Mouse (Mus musculus): Measurements from ENCODE around the gene Gm10097. TPM values are rescaled to one million over a fixed set of nuclear protein-coding genes. Genes with fewer than 3 reads are reported as not detected.

The Gm10097 gene
- polyA plus RNA-seq (2015; fragmentation: Nextera tagmentation; extraction: Ambion mirVana): 0.14 and 0.18 TPM in 2 replicates

DNA sequence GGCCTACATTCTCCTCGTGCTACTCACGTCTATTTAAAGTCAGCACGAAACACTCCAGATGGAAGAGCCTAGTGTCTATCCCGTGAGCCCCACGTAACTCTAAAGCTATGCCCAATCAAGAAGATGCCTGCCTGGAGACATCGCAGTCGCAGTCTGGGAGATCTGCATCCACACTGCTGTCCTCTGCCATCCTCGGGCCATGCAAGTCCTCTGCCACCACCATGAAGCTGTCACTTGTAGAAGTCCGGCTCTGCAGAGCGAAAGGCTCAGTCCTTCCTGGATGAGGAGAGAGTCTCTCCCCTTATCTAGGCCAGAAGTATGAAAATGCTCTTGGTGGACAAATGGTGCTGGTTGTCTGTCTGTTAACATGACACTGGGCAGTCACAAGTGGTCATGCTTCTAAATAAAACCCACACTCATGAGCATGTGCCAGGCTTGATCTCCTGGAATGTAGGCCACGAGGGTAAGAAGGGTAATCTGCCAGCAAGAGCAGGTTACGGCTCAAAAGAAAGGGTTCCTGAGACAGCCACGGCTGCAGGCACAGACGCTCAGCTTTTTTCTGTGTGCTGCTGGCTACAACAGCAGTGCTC lies at the start of gene Gm10097:
Gene Gm10097, plus strand, starts transcription at position 517 of the 590 bp plus-strand sequence.
- Histone ChIP-seq H3K27ac (ENCODE audit: low read depth, low read length) (no peak within 1 kb of the TSS), H3K4me3 (ENCODE audit: low read depth, low read length) (no peak within 1 kb of the TSS), H3K4me1 (replicated peaks; ENCODE audit: control insufficient read depth, insufficient read depth, low read length) (no peaks in the 10 kb centered on the region), H3K36me3 (ENCODE audit: control insufficient read depth, insufficient read depth) (peaks cover 9% of the 10 kb centered on the region; the same call in 1 of the 2 replicates), H3K27me3 (replicated peaks; ENCODE audit: control insufficient read depth, insufficient read depth, low read length) (no peaks in the 10 kb centered on the region), H3K4me2 (replicated peaks; ENCODE audit: low read depth) (no peak within 1 kb of the TSS), H3K9me3 (ENCODE audit: control insufficient read depth) (no peaks in the 10 kb centered on the region), H3K9ac (ENCODE audit: low read depth, low read length) (no peak within 1 kb of the TSS)
- 84% methylated on average over 14 of the region's 14 CpGs for WGBS
- no peak for TF ChIP-seq CTCF (IDR thresholded peaks at IDR 0.05; ENCODE audit: low read depth)
- ATAC-seq: no peak

DNA sequence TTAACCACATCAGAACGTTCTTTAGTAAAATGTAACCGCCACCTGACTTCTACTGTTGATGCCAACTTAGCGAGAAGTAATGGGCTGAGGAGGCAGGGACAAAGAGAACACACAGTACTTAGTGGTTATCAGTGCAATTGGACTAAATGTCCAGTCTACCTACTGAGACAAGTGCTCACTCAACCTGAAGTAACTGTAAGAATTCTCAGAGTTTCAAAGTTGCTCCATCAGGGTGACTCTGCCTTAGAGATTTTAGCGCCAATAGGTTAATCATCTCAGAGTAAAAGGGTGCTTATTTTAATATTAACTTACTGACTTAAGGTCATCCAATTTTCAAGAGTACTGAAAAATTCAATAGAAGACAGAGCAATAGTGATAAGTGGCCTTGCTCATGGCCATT lies 43.1 kb upstream of the Gm10097 start:
- H3K9ac ChIP-seq (ENCODE audit: low read depth, low read length): no peak overlapping the region
- H3K36me3 ChIP-seq (ENCODE audit: control insufficient read depth, insufficient read depth): 0 out of 2 replicates have a peak, but pooled peaks cover 3% of the 10 kb centered on the region
- no peak overlapping the region for H3K4me3 ChIP-seq (ENCODE audit: low read depth, low read length)
- ATAC-seq: no peak
- H3K4me2 ChIP-seq (replicated peaks; ENCODE audit: low read depth): no peak overlapping the region
- H3K27ac ChIP-seq (ENCODE audit: low read depth, low read length): no peak overlapping the region
- H3K4me1 ChIP-seq (replicated peaks; ENCODE audit: control insufficient read depth, insufficient read depth, low read length): no peaks in the 10 kb centered on the region
- no peak for TF ChIP-seq CTCF (IDR thresholded peaks at IDR 0.05; ENCODE audit: low read depth)
- H3K27me3 ChIP-seq (replicated peaks; ENCODE audit: control insufficient read depth, insufficient read depth, low read length): no peaks in the 10 kb centered on the region
- WGBS: 95% methylated on average over 4 of the region's 4 CpGs
- no peaks in the 10 kb centered on the region for H3K9me3 ChIP-seq (ENCODE audit: control insufficient read depth)

DNA sequence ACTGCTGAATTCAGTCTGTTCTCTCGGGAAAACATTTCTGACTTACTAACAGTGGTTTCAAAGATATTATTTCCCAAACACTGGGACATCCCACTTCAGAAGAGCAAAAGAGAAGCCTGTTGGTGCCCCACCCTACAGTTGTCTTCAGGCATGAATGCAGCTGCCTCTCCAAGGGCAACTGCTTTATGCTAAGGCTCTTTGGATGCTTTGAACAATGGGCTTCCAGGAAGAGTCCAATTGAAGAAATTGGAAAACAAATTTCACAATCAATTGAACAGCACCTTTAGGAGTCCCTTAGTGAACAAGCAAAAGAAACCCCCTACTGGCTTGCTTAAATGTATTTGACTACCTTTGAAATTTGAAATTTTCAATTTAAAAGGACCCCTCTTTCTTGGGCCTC lies 41.8 kb upstream of the Gm10097 start:
- no peaks in the 10 kb centered on the region for H3K4me1 ChIP-seq (replicated peaks; ENCODE audit: control insufficient read depth, insufficient read depth, low read length)
- no peaks in the 10 kb centered on the region for H3K9me3 ChIP-seq (ENCODE audit: control insufficient read depth)
- no peak for TF ChIP-seq CTCF (IDR thresholded peaks at IDR 0.05; ENCODE audit: low read depth)
- no peak for ATAC-seq
- WGBS: 89% methylated on average over 1 of the region's 1 CpGs
- no peak overlapping the region for H3K4me3 ChIP-seq (ENCODE audit: low read depth, low read length)
- no peak overlapping the region for H3K4me2 ChIP-seq (replicated peaks; ENCODE audit: low read depth)
- no peak overlapping the region for H3K9ac ChIP-seq (ENCODE audit: low read depth, low read length)
- no peaks in the 10 kb centered on the region for H3K27me3 ChIP-seq (replicated peaks; ENCODE audit: control insufficient read depth, insufficient read depth, low read length)
- no peak overlapping the region for H3K27ac ChIP-seq (ENCODE audit: low read depth, low read length)
- peaks cover 6% of the 10 kb centered on the region; the same call in 1 of the 2 replicates for H3K36me3 ChIP-seq (ENCODE audit: control insufficient read depth, insufficient read depth)

DNA sequence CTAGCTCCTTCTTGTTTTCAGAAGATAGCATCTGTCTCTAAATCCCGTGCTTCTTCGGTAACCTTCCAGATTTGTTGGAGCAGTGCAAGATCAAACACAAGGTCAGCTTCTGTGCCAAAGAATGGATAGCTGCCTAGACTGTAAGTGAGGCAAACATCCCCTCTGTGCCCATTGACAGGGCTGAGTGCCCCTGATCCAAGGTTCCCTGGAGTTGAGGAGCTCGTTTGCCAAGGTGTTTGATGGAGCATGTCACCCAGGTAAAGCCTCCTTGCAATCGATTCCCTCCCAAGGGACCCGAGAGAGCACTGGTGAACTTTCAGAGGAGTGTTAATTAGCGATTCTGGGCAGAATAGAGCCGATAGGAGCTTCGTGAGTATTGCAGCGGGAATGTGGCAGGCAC lies 40.7 kb upstream of the Gm10097 start:
- H3K9me3 ChIP-seq (ENCODE audit: control insufficient read depth): no peaks in the 10 kb centered on the region
- no peak for TF ChIP-seq CTCF (IDR thresholded peaks at IDR 0.05; ENCODE audit: low read depth)
- no peak overlapping the region for H3K9ac ChIP-seq (ENCODE audit: low read depth, low read length)
- H3K4me3 ChIP-seq (ENCODE audit: low read depth, low read length): no peak overlapping the region
- H3K36me3 ChIP-seq (ENCODE audit: control insufficient read depth, insufficient read depth): peaks cover 11% of the 10 kb centered on the region; the same call in 1 of the 2 replicates
- no peaks in the 10 kb centered on the region for H3K27me3 ChIP-seq (replicated peaks; ENCODE audit: control insufficient read depth, insufficient read depth, low read length)
- WGBS: 89% methylated on average over 9 of the region's 9 CpGs
- H3K27ac ChIP-seq (ENCODE audit: low read depth, low read length): no peak overlapping the region
- no peak for ATAC-seq
- no peaks in the 10 kb centered on the region for H3K4me1 ChIP-seq (replicated peaks; ENCODE audit: control insufficient read depth, insufficient read depth, low read length)
- no peak overlapping the region for H3K4me2 ChIP-seq (replicated peaks; ENCODE audit: low read depth)

DNA sequence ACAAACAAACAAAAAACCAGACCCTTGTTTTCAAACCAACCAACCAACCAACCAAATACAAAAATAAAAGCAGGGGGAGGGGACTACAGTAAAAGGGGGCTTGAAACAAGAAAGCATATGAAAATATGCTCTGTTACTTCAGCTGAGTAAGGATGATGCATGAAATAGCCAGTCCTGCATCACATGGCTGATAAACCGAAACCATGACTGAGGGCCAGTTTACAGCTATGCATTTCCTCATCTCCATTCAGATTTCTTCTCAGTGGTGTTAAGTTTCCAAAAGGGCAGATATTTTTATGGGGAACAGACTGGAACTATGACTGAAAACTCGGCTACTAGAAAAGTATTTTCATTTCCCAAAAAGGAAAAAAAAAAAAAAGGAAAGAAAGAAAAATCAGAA lies 39.8 kb upstream of the Gm10097 start:
- no peak for ATAC-seq
- H3K36me3 ChIP-seq (ENCODE audit: control insufficient read depth, insufficient read depth): peaks cover 11% of the 10 kb centered on the region; the same call in 1 of the 2 replicates
- TF ChIP-seq CTCF (IDR thresholded peaks at IDR 0.05; ENCODE audit: low read depth): no peak
- no peak overlapping the region for H3K27ac ChIP-seq (ENCODE audit: low read depth, low read length)
- WGBS: 74% methylated on average over 2 of the region's 2 CpGs
- H3K4me3 ChIP-seq (ENCODE audit: low read depth, low read length): no peak overlapping the region
- no peak overlapping the region for H3K4me2 ChIP-seq (replicated peaks; ENCODE audit: low read depth)
- H3K4me1 ChIP-seq (replicated peaks; ENCODE audit: control insufficient read depth, insufficient read depth, low read length): no peaks in the 10 kb centered on the region
- H3K27me3 ChIP-seq (replicated peaks; ENCODE audit: control insufficient read depth, insufficient read depth, low read length): no peaks in the 10 kb centered on the region
- no peaks in the 10 kb centered on the region for H3K9me3 ChIP-seq (ENCODE audit: control insufficient read depth)
- no peak overlapping the region for H3K9ac ChIP-seq (ENCODE audit: low read depth, low read length)

DNA sequence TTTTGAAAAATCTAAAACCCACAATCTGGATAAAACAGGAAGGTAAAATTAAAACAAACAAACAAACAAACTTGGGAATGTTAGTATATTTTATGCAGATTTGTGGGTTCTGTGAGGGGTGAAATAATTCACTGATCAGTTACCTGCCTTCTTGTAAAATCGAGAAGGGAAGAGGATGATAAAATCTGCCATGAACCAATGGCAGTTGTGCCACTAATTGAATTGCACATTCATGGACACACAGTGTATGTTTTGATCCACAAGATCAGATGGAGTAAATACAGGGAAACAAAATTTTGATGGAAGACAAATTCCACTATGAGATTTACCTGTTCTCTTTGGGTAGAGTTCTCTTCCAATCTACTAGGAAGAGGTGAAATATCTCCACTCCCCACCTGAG lies 39.1 kb upstream of the Gm10097 start:
- H3K4me2 ChIP-seq (replicated peaks; ENCODE audit: low read depth): no peak overlapping the region
- no peak overlapping the region for H3K4me3 ChIP-seq (ENCODE audit: low read depth, low read length)
- no peaks in the 10 kb centered on the region for H3K9me3 ChIP-seq (ENCODE audit: control insufficient read depth)
- no peak for TF ChIP-seq CTCF (IDR thresholded peaks at IDR 0.05; ENCODE audit: low read depth)
- H3K9ac ChIP-seq (ENCODE audit: low read depth, low read length): no peak overlapping the region
- H3K4me1 ChIP-seq (replicated peaks; ENCODE audit: control insufficient read depth, insufficient read depth, low read length): no peaks in the 10 kb centered on the region
- no peak for ATAC-seq
- H3K27ac ChIP-seq (ENCODE audit: low read depth, low read length): no peak overlapping the region
- no peaks in the 10 kb centered on the region for H3K27me3 ChIP-seq (replicated peaks; ENCODE audit: control insufficient read depth, insufficient read depth, low read length)
- peaks cover 11% of the 10 kb centered on the region; the same call in 1 of the 2 replicates for H3K36me3 ChIP-seq (ENCODE audit: control insufficient read depth, insufficient read depth)
- 88% methylated on average over 1 of the region's 1 CpGs for WGBS

All from intestine, postnatal 0 days (tissue).